Mouse (Mus musculus): ENCODE measurements at regions not wholly inside any gene's neighbourhood (a gene's known extent, or its start where the extent isn't known, plus 50 kb on each side); places are given as distances from the start of the nearest gene placed in this dataset.

DNA sequence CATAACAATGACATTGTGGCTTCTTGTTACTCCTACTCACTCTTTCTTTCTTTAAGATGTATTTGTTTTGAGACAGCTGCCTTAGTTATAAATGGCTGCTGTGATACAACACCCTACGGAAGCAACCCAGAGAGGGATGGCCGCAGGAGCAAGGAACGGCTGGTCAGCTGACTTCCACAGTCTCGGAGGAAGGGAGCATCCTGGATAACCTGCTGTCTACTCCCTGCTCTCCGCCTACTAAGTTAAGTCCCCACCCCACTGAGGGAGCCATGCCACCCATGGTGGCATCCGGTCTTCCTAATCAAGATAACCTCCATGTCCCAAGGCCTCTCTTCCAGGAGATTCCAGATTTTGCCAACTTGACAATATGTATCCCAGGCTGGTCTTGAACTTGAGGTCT lies 114.9 kb downstream of the Sox2 start:
- DNase-seq, result no peak

DNA sequence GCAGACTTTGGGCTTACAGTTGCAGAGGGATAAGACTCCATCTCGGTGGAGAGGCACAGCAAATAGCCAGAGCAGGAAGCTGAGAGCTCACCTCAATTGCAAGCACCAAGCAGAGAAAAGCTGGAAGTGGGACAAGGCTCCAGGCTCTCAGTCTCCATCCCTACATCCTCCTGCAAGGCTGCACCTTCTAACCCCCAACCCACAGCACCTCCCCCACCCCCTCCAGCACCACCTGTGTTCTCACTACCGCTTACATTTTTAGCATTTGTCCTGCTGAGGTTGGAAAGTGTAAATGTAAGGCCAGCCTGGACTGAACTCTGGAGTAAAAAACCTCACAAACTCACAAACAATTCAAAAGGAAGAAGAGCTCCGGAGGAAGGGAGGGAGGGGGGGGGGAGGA lies 119.6 kb downstream of the Sox2 start:
- no peak for DNase-seq

DNA sequence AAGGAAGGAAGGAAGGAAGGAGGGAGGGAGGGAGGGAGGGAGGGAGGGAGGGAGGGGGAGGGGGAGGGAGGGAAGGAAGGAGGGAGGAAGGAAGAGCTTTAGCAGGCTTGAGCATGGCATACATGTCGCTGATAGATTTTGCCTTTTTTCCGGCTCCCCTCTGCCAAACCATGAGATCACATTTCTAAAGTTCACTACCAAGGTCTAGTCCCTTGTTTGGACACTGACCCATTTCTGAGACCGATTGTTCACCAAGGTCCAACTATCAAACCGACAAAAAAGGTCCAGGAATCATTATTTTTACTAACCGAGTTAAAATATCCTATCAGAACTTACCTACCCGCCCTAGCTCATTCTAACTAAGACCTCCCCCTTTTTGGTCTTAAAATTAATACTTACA lies 120.1 kb downstream of the Sox2 start:
- DNase-seq, result no peak

DNA sequence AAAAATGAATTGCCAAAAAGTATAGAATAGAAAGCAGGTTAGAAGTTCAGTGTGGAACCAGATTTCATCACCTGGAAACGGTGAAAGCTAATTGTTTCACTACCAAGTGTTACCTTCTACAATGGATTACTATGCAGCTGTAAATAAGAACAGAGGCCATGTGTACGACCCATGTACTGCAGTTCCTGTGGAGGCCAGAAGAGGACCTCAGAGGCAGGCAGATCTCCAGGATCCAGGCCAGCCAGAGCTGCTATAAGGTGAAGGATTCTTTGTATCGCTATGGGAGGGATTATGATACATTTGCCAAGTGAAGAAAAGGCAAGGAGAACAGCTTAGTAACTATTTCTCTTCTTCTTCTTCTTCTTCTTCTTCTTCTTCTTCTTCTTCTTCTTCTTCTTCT lies 121.8 kb downstream of the Sox2 start:
- no peak for DNase-seq

DNA sequence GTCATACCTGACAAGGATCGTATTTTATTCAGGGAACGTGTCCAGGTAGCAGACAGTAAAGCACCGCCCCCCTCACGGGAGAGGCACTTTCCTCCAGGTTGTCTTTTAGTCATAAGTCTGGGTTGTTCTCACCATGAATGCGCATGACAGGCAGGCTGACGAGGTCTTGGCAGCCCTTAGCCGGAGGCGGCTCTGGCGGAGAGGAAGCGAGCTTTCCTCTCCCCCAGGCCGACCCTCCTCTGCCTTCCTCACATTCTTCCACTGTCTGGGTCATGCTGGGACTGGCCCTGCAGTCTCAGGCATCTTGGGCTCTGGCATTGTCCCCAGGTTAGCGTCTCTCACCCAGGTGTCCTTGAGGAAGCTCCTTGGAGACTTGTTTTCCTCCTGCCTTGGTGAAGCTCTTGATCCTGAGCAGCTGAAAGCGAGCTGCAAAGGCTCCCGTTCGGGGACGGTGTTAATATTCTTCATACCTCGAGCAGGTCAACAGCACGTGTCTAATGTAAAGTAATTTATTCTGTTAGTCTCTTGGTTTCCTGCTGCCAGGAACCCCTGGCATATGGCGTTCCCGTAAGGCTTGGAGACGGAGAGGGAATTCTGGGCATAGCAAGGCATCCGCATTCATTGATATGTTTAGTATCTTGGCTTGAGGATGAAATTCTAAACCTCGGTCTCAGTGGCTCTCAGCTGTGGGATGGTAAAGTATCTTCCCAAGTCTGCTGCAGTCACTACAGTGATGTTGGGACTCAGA lies 123.6 kb downstream of the Sox2 start:
- no peak for DNase-seq

DNA sequence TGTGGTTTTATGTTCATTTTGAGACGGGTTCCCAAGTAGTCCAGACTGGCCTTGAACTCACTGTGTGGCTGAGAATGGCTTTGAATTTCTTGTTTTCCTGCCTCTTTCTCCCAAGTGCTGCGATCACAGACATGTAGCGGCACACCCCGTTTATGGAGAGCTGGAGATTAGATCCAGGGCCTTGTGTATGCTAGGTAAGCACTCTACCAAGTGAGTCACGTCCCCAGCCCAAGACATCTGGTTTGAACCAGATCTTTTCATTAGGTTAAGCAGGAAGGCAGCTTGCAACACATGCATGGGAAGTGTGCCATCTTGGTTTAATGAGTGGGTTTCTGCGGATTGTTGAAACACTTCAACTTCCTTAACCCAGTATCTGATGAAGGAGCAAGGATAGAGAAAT lies 131.6 kb downstream of the Sox2 start:
- DNase-seq, result no peak

DNA sequence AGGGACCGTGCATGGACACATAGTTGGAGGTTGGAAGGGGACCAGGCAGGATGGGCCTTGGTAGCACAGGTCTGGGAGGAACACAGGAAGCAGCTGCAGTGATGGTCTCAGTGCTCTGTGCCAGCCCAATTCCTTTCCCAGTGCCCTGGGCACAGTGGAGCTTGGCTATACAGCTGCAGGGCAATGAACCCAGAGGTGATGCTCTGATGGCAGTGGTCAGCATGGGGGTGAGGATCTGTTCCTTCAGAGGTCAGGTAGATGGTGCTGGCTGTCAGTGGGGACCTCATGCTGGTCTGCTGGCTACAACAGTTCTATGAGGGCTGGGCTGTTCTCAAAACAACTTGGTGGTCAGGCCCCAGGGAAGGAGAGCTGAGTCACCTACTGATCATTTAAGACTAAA lies 133.2 kb downstream of the Sox2 start:
- DNase-seq, result no peak

DNA sequence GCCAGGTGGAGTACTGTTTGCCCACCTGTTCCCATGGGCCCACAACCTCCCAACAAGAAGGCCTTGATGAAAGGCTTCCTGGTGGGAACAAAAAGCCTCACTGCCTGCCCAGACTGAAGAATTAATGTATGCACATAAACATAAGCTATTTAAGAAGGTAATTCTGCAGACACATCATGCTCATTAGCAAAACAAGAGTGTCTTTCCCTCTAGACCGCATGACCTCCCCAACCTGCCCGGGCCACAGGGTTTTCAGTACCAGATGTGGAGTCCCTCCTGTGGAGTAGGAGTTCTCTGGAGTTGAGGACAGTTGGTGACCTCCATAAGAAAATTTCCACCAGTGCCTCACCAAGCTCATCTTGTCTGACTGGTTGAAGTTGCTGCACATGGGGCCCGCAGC lies 137.0 kb downstream of the Sox2 start:
- no peak for DNase-seq

DNA sequence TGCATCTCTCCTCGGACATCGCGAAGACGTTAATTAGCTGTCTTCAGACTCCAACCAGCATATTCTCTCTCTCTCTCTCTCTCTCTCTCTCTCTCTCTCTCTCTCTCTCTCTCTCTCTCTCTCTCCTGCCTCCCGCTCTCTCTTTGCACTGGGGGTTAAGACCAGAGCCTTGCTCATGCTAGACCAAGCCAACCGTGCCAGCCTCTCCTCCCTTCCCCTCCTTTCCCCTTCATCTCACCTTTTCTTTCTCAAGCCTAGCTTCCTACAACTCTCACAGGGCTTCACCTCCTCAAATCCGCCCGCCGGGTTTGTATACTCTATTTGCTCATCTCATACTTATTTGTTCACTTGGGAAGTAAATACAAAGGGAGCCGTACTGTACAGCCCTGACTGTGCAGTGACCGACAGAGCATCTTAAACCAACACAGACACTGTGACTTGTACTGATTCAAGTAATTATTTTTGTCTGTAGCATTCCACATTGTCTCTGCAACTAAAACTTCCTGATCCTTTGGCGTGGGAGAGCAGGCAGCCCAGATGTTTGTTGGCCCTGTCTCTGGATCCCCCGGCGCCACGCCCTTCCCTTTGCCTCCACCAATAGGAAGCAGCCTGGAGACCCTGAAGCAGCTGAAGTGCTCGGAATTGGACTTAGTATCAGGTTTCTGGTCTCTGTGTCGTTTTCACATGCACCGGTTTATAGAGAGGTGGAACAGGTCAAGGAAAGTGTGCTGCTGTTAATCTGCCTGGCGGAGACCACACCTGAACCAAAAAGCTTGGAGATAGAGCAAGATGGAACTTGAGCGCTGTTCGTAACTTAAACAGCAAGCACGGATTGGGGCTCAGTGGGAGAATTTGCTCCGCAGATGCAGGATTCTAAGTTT lies 145.1 kb downstream of the Sox2 start:
- DNase-seq, result no peak

DNA sequence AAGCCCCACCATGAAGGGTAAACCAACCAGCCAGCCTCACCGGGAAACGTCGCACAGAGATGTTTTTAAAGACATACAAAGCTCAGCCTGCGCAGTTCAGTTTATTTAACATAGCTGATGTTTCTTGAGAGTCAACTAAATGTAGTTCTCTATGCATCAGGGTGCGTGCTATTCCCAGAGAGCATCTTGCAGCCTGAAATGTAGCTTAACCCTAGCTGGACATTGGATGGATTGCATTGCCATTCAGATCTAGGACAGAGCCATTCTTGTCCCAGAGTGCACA lies 145.7 kb downstream of the Sox2 start:
- no peak for DNase-seq

DNA sequence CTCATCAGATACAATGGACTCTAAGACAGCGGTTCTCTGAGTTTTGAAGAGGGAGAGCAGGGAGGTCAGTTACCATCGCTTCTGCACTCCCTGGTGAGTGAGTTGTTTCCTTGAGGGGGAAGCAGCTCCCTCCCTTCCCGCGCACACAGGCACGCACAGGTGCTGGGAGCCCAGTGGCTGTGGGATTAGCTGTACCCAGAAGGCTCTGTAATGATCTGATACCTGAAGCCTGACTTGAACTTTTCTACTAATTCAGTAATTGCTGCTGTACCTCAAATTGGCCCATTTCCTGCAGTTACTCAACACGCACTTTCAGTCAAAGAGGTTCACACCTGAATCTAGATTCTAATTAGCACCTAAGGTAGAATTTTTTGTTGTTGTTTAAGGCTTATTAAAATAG lies 158.6 kb downstream of the Sox2 start:
- no peak for DNase-seq

DNA sequence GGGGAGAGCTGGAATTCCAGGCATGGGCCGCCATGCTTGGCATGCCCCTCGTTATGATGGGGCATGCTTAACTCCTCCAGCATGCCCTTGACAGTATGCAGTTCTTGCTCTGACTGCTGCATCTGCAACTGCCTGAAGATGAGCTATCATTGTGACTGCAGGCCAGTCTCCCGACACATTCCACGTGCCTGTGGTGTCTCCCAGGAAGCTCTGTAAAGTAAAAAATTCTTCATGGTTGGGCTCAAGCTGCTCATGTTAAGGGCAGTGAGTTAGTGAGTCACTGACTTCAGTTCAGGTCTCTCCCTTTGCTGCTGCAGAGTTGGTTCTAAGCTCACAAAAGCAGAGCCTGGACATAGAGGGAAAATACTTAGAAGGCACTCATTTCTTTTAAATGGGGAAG lies 161.5 kb downstream of the Sox2 start:
- no peak for DNase-seq

DNA sequence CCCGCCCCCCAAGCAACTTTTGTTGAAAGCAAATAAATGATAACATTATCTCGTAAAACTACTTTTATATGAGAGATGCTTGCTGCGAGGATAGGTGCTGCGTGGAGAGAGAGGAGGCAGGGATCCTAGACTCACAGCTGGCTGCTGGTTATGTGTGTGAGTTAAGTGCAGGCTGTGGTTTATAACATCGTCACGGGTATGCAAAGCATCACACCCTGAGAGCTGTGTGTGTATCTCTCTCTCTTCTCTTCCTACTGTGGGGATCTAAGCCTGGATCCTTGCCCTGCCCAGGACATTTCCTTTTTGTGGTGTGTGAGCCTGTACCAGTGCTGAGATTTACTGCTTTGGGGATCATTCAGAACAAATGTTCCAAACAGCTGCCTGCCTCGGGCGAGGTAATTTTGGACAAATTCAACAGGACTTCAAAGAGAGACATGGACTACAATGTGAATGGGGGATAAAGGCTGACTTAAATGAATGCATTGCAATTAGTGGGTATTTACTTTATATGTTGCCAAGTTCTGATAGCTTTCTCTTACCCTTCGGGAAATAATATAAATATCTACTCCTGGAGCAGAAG lies 162.9 kb downstream of the Sox2 start:
- no peak for DNase-seq

DNA sequence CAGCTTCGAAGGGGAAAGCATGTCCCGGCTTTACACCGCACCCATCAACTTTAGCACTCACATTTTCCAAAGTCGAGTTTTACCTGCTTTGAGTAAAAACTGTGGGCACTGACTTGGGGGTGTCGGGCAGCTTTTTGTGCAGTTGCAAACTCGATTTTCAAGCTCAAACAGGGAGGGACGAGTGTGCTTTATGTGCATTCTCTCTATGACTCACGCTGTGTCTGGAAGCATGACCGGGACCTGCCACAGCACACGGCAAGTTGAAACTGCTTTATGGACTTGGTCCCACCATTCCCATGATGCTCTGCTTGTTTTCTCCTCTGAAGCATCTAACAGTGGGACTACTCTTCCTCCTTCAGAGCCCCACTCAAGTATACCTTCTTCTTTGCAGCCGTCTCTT lies 174.8 kb downstream of the Sox2 start:
- no peak for DNase-seq

DNA sequence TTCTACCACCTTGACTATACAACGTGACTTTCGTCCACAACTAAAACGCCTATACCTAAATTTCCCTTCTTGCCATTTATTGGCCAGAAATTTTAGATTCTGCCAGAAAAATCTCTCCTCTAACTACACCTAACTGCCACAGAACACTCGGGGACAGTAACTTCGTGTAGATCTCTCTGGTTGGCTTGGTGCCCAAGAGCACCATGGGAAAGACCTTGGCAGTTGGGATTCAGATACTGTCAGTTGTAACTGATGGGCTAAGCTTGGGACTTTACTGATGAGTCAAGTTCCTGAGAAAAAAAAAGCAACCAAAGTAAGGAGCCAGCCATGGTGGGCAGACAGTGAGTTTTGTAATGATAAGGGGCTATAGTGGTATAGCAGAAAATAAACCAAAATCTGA lies 176.2 kb downstream of the Sox2 start:
- DNase-seq, result no peak

DNA sequence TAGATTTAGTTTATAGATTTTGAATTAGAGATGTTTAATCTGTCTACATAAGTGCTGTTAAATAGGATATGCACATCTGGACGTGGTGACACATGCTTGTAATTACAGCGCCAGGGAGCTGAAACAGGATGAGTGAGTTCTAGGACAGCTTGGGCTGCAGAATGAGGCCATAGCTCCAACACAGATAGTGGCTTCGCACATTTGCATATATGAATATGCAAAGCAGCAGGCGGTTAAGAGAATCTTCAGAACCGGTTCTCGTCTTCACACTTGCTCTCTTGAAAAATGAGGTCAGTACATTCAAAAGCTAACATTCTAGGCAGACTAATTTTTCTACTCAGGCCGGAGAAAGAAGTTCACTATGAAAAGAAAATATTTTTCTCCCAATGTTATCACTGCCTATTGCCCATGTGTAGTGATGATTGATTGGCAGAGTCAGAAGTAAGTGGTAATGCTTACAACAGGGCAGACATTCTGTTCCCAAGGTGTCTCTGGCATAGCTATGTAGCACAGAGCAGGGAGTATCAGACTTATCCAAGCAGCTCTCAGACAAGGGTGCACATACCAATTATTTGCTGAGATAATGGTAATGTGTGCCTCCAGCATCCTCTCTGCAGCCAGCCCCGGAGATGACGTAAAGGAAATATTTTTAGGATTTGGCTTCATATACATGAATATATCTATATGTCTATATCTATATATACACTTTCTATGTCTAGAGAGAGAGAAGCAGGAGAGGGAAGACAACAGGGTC lies 178.4 kb downstream of the Sox2 start:
- DNase-seq, result no peak

DNA sequence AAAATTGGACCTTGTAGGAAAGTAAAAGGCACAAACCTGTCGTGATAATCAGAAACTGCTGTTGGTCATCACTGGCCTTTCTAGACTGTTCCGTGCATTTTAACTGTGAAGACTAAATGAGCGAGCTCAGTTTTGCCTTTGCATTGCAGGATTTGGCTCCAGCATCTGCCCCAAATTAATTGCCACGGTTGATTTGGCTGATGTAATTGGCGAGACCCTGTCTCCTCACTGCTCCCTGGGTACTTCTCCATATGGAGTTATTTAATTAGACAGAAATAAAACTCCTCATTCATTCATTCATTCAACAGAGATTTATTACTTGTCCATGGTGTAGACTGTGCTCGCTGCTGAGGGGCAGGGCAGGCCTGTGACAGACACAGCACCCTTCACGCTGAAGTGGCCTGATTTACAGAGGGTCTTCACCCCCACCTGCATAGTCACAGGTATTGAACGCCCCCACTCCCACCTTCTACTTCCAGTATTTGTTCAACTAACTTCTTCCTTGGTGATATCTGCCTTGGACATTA lies 186.6 kb downstream of the Sox2 start:
- DNase-seq, result no peak

DNA sequence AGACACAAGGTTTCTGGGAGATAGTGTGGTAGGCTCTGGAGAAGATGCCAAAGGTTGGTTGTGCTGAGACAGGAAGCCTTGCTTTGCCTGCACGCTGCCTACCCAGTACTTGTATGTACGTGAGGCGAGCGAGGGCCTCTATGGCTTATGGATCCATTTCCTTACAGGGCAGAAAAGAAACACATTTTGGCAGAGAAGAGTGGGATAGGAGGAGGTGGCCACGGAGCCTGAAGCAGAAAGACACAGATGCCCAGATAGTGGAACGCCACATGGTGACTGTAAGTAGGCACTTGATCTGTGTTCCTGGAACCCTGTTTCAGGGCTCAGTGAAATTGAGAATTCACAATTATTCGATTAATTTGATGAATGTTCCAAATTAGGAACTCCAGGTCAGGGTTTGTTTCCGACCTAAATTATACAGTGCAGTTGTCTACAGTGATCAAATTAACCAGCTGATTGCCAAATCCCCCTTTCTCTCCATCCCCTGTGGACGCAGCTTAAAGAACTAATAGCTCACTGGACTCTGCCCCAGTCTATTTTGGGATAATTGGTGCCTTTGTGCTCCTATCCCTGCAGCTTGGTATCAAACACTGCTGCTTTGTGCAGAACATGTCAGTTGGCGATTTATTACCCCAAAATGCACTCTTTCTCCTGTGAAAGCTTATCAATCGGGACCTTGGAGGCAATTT lies 187.6 kb downstream of the Sox2 start:
- DNase-seq, result no peak

DNA sequence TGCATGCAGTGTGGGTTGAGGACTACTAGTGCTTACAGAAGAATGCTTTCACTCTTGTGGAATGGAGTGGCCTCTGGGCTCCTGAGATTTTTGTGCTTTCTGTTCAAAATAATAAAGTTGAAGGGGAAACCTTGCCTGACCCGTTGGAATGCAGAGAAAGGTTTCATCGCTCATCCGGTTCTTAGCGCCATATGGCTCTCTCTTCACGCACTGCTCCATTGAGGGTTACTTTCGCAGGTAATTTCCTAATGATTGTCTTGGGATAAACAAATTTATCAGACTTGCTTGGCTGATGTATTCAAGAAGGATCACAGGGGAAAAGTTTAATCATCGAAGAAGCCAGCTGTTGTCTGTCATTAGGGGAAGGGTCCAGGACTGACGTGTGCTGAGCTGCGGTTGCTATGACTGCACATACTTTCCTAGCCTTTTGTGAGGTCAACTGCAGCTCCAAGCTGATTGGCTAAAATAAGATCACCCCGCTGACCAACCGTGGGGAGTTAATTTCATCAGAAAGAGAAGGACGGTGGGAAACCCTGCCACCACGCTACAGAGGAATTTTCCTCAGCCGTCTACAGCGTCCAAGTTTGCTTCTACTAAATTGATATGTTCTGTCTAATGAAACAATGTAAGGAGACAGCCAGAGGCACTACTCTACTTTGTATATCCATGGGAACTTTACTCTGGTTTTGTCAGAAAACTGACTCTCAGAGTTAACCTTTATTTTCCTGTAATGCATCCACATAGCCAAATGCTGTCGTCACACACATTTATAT lies 210.9 kb downstream of the Sox2 start:
- DNase-seq, result no peak

DNA sequence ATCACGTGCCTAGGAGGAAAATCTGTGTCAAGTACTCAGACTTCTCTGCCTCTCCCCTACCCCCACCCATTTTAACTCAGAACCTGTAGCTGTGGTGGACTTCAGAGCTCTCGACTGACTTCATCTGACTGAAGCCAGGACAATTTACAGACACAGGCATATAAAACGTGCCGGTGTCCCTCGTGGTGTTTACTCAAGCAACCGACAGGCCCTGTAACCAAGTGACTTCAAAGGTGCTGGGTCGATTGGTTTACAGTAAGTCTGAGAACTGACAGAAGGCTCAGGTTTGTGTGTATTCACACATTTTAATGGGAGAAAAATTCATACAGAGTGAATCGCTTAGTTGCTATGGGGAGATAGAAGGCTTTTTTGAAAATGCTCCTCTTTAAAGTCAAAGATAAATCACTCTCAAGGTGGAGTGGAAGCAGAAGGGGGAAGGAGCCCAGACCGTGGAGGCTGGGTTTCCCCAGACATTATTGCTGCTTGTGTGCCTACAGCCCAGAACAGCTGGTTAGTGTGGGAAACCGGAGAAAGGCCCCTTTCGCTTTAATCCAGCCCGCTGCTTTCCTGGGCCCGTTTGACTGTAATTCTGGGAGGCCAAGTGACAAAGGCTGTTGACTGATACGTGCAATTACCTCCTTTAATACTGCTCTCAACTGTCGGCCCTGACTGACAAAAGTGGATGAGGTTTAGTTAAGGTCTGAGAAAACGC lies 218.6 kb downstream of the Sox2 start:
- DNase-seq, result no peak

DNA sequence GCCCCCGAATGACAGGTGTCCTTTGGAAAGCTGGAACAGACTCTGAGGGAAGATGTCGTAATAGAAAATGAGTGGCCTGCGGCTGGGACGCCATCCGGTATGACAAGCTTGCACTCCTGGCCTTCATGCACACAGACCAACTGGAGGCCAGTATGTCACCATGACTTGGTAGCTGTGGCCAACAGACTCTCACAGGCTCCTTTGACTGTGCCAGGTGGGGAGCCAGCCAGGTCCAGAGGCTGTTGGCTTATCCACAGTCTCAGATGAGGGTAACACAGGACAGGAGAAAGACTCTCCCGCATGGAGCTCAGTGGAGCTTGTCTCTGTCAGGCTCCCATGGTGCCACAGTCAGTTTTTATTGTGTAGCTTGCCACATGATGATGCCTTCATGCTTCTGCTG lies 219.7 kb downstream of the Sox2 start:
- DNase-seq, result no peak
